Mouse (Mus musculus) embryonic facial prominence, embryonic 11.5 days (tissue): ENCODE measurements around the gene Rdh19. TPM values are rescaled to one million over a fixed set of nuclear protein-coding genes. Genes with fewer than 3 reads are reported as not detected.

Experiments
- ATAC-seq: fragments of 200-750 bp; cut with Nextera tagmentation; replicated peaks from 2 replicates; pipeline ENCODE4 v1.8.0; 2017; ENCODE audit warnings: low read depth; ENCODE audit not compliant: insufficient number of reproducible peaks, low FRiP score, low TSS enrichment
- DNase-seq: peaks from one replicate; pipeline ENCODE4 v3.0.0-alpha.2; 2015; ENCODE audit warnings: low spot score
- H3K27ac ChIP-seq: fragments of 300-500 bp; sonication (generic); replicated peaks from 2 replicates; pipeline ENCODE4 v1.5.1; 2014; ENCODE audit warnings: mild to moderate bottlenecking, low read depth, low read length, control low read depth
- H3K27me3 ChIP-seq: fragments of 300-500 bp; sonication (generic); 2 replicates; pipeline ENCODE4 v1.6.1; 2014; ENCODE audit warnings: mild to moderate bottlenecking, low read length, moderate library complexity, mixed read lengths; ENCODE audit not compliant: control insufficient read depth, insufficient read depth
- H3K36me3 ChIP-seq: fragments of 300-500 bp; sonication (generic); replicated peaks from 2 replicates; pipeline ENCODE4 v1.6.1; 2014; ENCODE audit warnings: low read depth, mild to moderate bottlenecking, low read length, moderate library complexity, mixed read lengths; ENCODE audit not compliant: control insufficient read depth, insufficient read depth
- H3K4me1 ChIP-seq: fragments of 300-500 bp; sonication (generic); 2 replicates; pipeline ENCODE4 v1.6.1; 2014; ENCODE audit warnings: low read length, mixed read lengths; ENCODE audit not compliant: control insufficient read depth, insufficient read depth
- H3K4me2 ChIP-seq: fragments of 300-500 bp; sonication (generic); 2 replicates; pipeline ENCODE4 v1.6.1; 2014; ENCODE audit warnings: low read depth, mild to moderate bottlenecking, control low read depth, low read length, moderate library complexity
- H3K4me3 ChIP-seq: fragments of 300-500 bp; sonication (generic); 2 replicates; pipeline ENCODE4 v1.5.1; 2014; ENCODE audit warnings: low read depth, low read length, control low read depth
- H3K9ac ChIP-seq: fragments of 300-500 bp; sonication (generic); replicated peaks from 2 replicates; pipeline ENCODE4 v1.6.1; 2014; ENCODE audit warnings: mild to moderate bottlenecking, control low read depth, low read length
- H3K9me3 ChIP-seq: fragments of 300-500 bp; sonication (generic); replicated peaks from 2 replicates; pipeline ENCODE4 v1.6.1; 2016; ENCODE audit warnings: mild to moderate bottlenecking, low read length, inconsistent platforms, mixed read lengths; ENCODE audit not compliant: control insufficient read depth
- WGBS: fragments of 180-500 bp; shearing (Covaris S2); extraction: QIAGEN DNeasy Blood & Tissue Kit; methylation state at CpG from one replicate; pipeline ENCODE4 v1.1.7; 2014; 5-methylcytosine and 5-hydroxymethylcytosine counted together
- polyA plus RNA-seq: library from polyadenylated mRNA; unstranded; fragments of >200 nt; fragmentation: Nextera tagmentation; extraction: Ambion mirVana; gene quantifications from 2 replicates; pipeline ENCODE4 v1.2.1, GENCODE M21; 2014

The Rdh19 gene
- polyA plus RNA-seq, 1 experiment from 2014 or later, result not detected

- Histone ChIP-seq H3K9me3 (no peaks in the 10 kb centered on the region), H3K27ac (no peak overlapping the region), H3K4me3 (no peak overlapping the region), H3K27me3 (no peaks in the 10 kb centered on the region), H3K4me1 (no peaks in the 10 kb centered on the region), H3K36me3 (no peaks in the 10 kb centered on the region), H3K9ac (no peak overlapping the region), H3K4me2 (no peak overlapping the region)
- DNase-seq, result no peak
- no peak for ATAC-seq
- WGBS, result 74% methylated on average over 1 of the region's 1 CpGs
These were observed 1.6 kb upstream of the Rdh19 start for GRCm38 (mm10) chr10:127848089-127848488.

GRCm38 (mm10) chr10:127856376-127856775 lies 6.6 kb downstream of the Rdh19 start:
- no peak for DNase-seq
- H3K27me3 ChIP-seq, result no peaks in the 10 kb centered on the region
- no peaks in the 10 kb centered on the region for H3K36me3 ChIP-seq
- H3K27ac ChIP-seq, result no peak overlapping the region
- ATAC-seq, result no peak
- no peak overlapping the region for H3K9ac ChIP-seq
- no peak overlapping the region for H3K4me2 ChIP-seq
- no peaks in the 10 kb centered on the region for H3K9me3 ChIP-seq
- H3K4me1 ChIP-seq, result no peaks in the 10 kb centered on the region
- no peak overlapping the region for H3K4me3 ChIP-seq

- H3K36me3 ChIP-seq, result no peaks in the 10 kb centered on the region
- H3K9ac ChIP-seq, result no peak overlapping the region
- no peak for ATAC-seq
- H3K27ac ChIP-seq, result no peak overlapping the region
- H3K4me3 ChIP-seq, result no peak overlapping the region
- no peak overlapping the region for H3K4me2 ChIP-seq
- DNase-seq, result no peak
- no peaks in the 10 kb centered on the region for H3K9me3 ChIP-seq
- H3K4me1 ChIP-seq, result no peaks in the 10 kb centered on the region
- no peaks in the 10 kb centered on the region for H3K27me3 ChIP-seq
These were observed 15.2 kb downstream of the Rdh19 start for GRCm38 (mm10) chr10:127864931-127865330.

GRCm38 (mm10) chr10:127866232-127866631 lies 16.5 kb downstream of the Rdh19 start, which contains the start of gene Rdh16f2:
Gene Rdh16f2 (plus strand): TSS chr10:127866474.
- no peak for ATAC-seq
- WGBS, result 79% methylated on average over 3 of the region's 3 CpGs
- no peaks in the 10 kb centered on the region for H3K36me3 ChIP-seq
- H3K27me3 ChIP-seq, result no peaks in the 10 kb centered on the region
- H3K27ac ChIP-seq, result no peak within 1 kb of the TSS
- H3K4me2 ChIP-seq, result no peak within 1 kb of the TSS
- no peak for DNase-seq
- no peaks in the 10 kb centered on the region for H3K9me3 ChIP-seq
- no peak within 1 kb of the TSS for H3K4me3 ChIP-seq
- H3K4me1 ChIP-seq, result no peaks in the 10 kb centered on the region
- H3K9ac ChIP-seq, result no peak within 1 kb of the TSS

- Histone ChIP-seq H3K36me3 (no peaks in the 10 kb centered on the region), H3K27ac (no peak overlapping the region), H3K4me3 (no peak overlapping the region), H3K4me1 (no peaks in the 10 kb centered on the region), H3K9ac (no peak overlapping the region), H3K4me2 (no peak overlapping the region), H3K9me3 (no peaks in the 10 kb centered on the region), H3K27me3 (no peaks in the 10 kb centered on the region)
- ATAC-seq, result no peak
- peak; percentile 44 for DNase-seq
- 75% methylated on average over 4 of the region's 4 CpGs for WGBS
These were observed 22.8 kb downstream of the Rdh19 start for GRCm38 (mm10) chr10:127872484-127872883.

- 52% methylated on average over 2 of the region's 2 CpGs for WGBS
- no peak for ATAC-seq
These were observed 28.0 kb downstream of the Rdh19 start for GRCm38 (mm10) chr10:127877681-127878080.

GRCm38 (mm10) chr10:127878262-127879057 lies 28.7 kb downstream of the Rdh19 start:
- DNase-seq (no peak), ATAC-seq (no peak)
- Histone ChIP-seq H3K27me3 (no peaks in the 10 kb centered on the region), H3K36me3 (no peaks in the 10 kb centered on the region), H3K9me3 (no peaks in the 10 kb centered on the region), H3K4me1 (no peaks in the 10 kb centered on the region), H3K9ac (no peak overlapping the region), H3K27ac (no peak overlapping the region), H3K4me3 (no peak overlapping the region), H3K4me2 (no peak overlapping the region)
- WGBS, result 70% methylated on average over 3 of the region's 3 CpGs

More at GRCm38 (mm10) chr10:127877681-127878080, 28.0 kb downstream of the Rdh19 start:
- no peaks in the 10 kb centered on the region for H3K36me3 ChIP-seq
- H3K4me1 ChIP-seq, result no peaks in the 10 kb centered on the region
- no peaks in the 10 kb centered on the region for H3K27me3 ChIP-seq
- H3K9me3 ChIP-seq, result no peaks in the 10 kb centered on the region
- H3K4me2 ChIP-seq, result no peak overlapping the region
- H3K27ac ChIP-seq, result no peak overlapping the region
- H3K4me3 ChIP-seq, result no peak overlapping the region
- no peak overlapping the region for H3K9ac ChIP-seq
- DNase-seq, result no peak

- ATAC-seq (no peak), DNase-seq (no peak)
- H3K27ac ChIP-seq, result no peak overlapping the region
- H3K27me3 ChIP-seq, result no peaks in the 10 kb centered on the region
- H3K9me3 ChIP-seq, result no peaks in the 10 kb centered on the region
- no peak overlapping the region for H3K4me3 ChIP-seq
- H3K4me2 ChIP-seq, result no peak overlapping the region
- no peak overlapping the region for H3K9ac ChIP-seq
- no peaks in the 10 kb centered on the region for H3K4me1 ChIP-seq
- H3K36me3 ChIP-seq, result no peaks in the 10 kb centered on the region
- WGBS, result 93% methylated on average over 3 of the region's 3 CpGs
These were observed 29.5 kb downstream of the Rdh19 start for GRCm38 (mm10) chr10:127879155-127879688.
